Mouse (Mus musculus) natural killer cell, adult 2 months (primary cell): ENCODE measurements around the gene Gm3415.
"Not testable (repeated sequence)": the region's sequence is repeated elsewhere in the genome, so short reads cannot be mapped to it uniquely, and the experiment has no call there.

ENCODE experiments used
- DNase-seq, 2 experiments: peaks; one replicate each; pipeline ENCODE4 v3.0.0; 2022; ENCODE audit warnings: low spot score in 2 of 2

Gm3415 gene

GRCm38 (mm10) chr5:146555836-146556235, at the start of gene Gm3415:
TSS of gene Gm3415 (plus strand) at chr5:146556136.
- not testable (repeated sequence) for DNase-seq

GRCm38 (mm10) chr5:146513823-146514222, 42.1 kb upstream of the Gm3415 start, which contains the start of gene Gm3402:
TSS of gene Gm3402 (plus strand) at chr5:146514123.
- DNase-seq = not testable (repeated sequence)

- not testable (repeated sequence) for DNase-seq
Observed at GRCm38 (mm10) chr5:146525501-146525900, 30.4 kb upstream of the Gm3415 start, which contains the start of gene Gm3404. TSS of gene Gm3404 (plus strand) at chr5:146525801.

- DNase-seq = not testable (repeated sequence)
Observed at GRCm38 (mm10) chr5:146537347-146537746, 18.6 kb upstream of the Gm3415 start, which contains the start of gene Gm3409. TSS of gene Gm3409 (plus strand) at chr5:146537647.

GRCm38 (mm10) chr5:146564259-146564658, 8.3 kb downstream of the Gm3415 start:
- DNase-seq = no peak

- peak; percentile 5 to 6 for DNase-seq
Observed at GRCm38 (mm10) chr5:146567054-146567453, 11.1 kb downstream of the Gm3415 start.

- DNase-seq = not testable (repeated sequence)
Observed at GRCm38 (mm10) chr5:146570179-146570578, 14.2 kb downstream of the Gm3415 start.

- DNase-seq = not testable (repeated sequence)
Observed at GRCm38 (mm10) chr5:146571830-146572734, 16.1 kb downstream of the Gm3415 start.

GRCm38 (mm10) chr5:146572735-146573042, 16.8 kb downstream of the Gm3415 start:
- not testable (repeated sequence) for DNase-seq

GRCm38 (mm10) chr5:146576668-146577067, 20.7 kb downstream of the Gm3415 start:
- no peak for DNase-seq

GRCm38 (mm10) chr5:146584156-146584477, 28.2 kb downstream of the Gm3415 start:
- no peak for DNase-seq

- no peak for DNase-seq
Observed at GRCm38 (mm10) chr5:146584478-146585306, 28.8 kb downstream of the Gm3415 start, which contains the start of gene Gpr12. TSS of gene Gpr12 (minus strand) at chr5:146585239.

- no peak for DNase-seq
Observed at GRCm38 (mm10) chr5:146585307-146585651, 29.3 kb downstream of the Gm3415 start.

- DNase-seq = no peak
Observed at GRCm38 (mm10) chr5:146586357-146587070, 30.6 kb downstream of the Gm3415 start.

- DNase-seq = no peak
Observed at GRCm38 (mm10) chr5:146590987-146591386, 35.1 kb downstream of the Gm3415 start.

- DNase-seq = no peak
Observed at GRCm38 (mm10) chr5:146591636-146592035, 35.7 kb downstream of the Gm3415 start.

- no peak for DNase-seq
Observed at GRCm38 (mm10) chr5:146592580-146592979, 36.6 kb downstream of the Gm3415 start.

- DNase-seq = no peak
Observed at GRCm38 (mm10) chr5:146596612-146597502, 40.9 kb downstream of the Gm3415 start.

- no peak for DNase-seq
Observed at GRCm38 (mm10) chr5:146597503-146597874, 41.6 kb downstream of the Gm3415 start.

- DNase-seq = no peak
Observed at GRCm38 (mm10) chr5:146598215-146599119, 42.5 kb downstream of the Gm3415 start.
